Mouse (Mus musculus) forebrain, embryonic 10.5 days (tissue): ENCODE results near the gene Tcl1b3. TPM values are rescaled to one million over a fixed set of nuclear protein-coding genes. Genes with fewer than 3 reads are reported as not detected.

Source experiments
- polyA plus RNA-seq: library from polyadenylated mRNA; unstranded; fragments of >200 nt; fragmentation: Nextera tagmentation; extraction: Ambion mirVana; gene quantifications from 2 replicates; pipeline ENCODE4 v1.2.1, GENCODE M21; 2016

Tcl1b3 gene
- polyA plus RNA-seq, 1 experiment from 2014 or later = not detected

Other genes starting within 250 kb of the Tcl1b3 start
- gene Syne3, start 181.2 kb upstream of the Tcl1b3 start, polyA plus RNA-seq = 0.10 and 0.27 TPM in 2 replicates
- 234 and 235 TPM in 2 replicates for gene Glrx5, start 158.4 kb upstream of the Tcl1b3 start, polyA plus RNA-seq
- gene Tcl1b2, start 45.0 kb upstream of the Tcl1b3 start, polyA plus RNA-seq = not detected in 2 replicates
- not detected in 2 replicates for gene Tcl1b1, start 31.4 kb upstream of the Tcl1b3 start, polyA plus RNA-seq
- not detected in 2 replicates for gene Tcl1b5, start 14.7 kb upstream of the Tcl1b3 start, polyA plus RNA-seq
- not detected in 2 replicates for gene Tcl1b4, start 10.9 kb downstream of the Tcl1b3 start, polyA plus RNA-seq
- not detected in 2 replicates for gene Tcl1, start 31.8 kb downstream of the Tcl1b3 start, polyA plus RNA-seq
- gene Tunar, start 142.8 kb downstream of the Tcl1b3 start, polyA plus RNA-seq = 0.33 and 0.39 TPM in 2 replicates